ENCODE assay signal across 8 mouse cellular contexts in the genomic region with DNA sequence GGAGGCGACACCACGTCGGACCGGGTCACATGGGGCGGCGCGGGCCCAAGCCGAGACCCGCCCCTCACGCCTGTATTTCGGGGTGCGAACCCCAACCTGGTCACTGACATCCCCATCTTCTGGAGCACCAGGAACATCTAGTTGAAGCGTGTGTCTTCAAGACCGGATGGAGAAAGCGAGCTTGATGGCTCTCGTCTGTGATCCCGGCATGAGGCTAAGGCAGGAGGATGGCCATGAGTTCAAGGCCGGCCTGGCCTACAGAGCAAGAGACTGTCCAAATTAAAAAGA. TPM values are rescaled to one million over a fixed set of nuclear protein-coding genes. Genes with fewer than 3 reads are reported as not detected.
A peak's percentile ranks its signal among the peaks of the same experiment; 100 is the strongest.
DNase-seq lines count a peak whose midpoint lies in the region; ATAC-seq and TF ChIP-seq lines count a peak whose summit lies in the region.

No protein-coding gene starts in this region.

- H3K36me3 ChIP-seq in G1E (replicated peaks): peaks cover 13% of the 10 kb centered on the region
- H3K36me3 ChIP-seq in embryonic facial prominence, embryonic 14.5 days (ENCODE audit: control insufficient read depth, insufficient read depth, low read length): no peaks in the 10 kb centered on the region
- H3K36me3 ChIP-seq in limb, embryonic 12.5 days: no peaks in the 10 kb centered on the region
- no peaks in the 10 kb centered on the region for H3K36me3 ChIP-seq in neural tube, embryonic 12.5 days

- ATAC-seq in G1E (ENCODE audit: extremely low read depth, insufficient number of reproducible peaks, low FRiP score, poor library complexity, severe bottlenecking): peak; percentile 64
- ATAC-seq in embryonic facial prominence, embryonic 14.5 days (ENCODE audit: low read depth): no peak
- no peak for ATAC-seq in limb, embryonic 12.5 days (ENCODE audit: insufficient number of reproducible peaks, insufficient read depth, low FRiP score, low TSS enrichment, low read depth)
- no peak for ATAC-seq in neural tube, embryonic 12.5 days (ENCODE audit: low FRiP score, low read depth)

- no peaks in the 10 kb centered on the region for H3K27me3 ChIP-seq in G1E (ENCODE audit: insufficient read depth, low read length)
- H3K27me3 ChIP-seq in embryonic facial prominence, embryonic 14.5 days (replicated peaks; ENCODE audit: control insufficient read depth, insufficient read depth, low read length): no peaks in the 10 kb centered on the region
- no peaks in the 10 kb centered on the region for H3K27me3 ChIP-seq in limb, embryonic 12.5 days
- H3K27me3 ChIP-seq in neural tube, embryonic 12.5 days (replicated peaks): no peaks in the 10 kb centered on the region

- peak overlapping the region; percentile 99 for H3K9ac ChIP-seq in embryonic facial prominence, embryonic 14.5 days (ENCODE audit: low read depth, low read length)
- H3K9ac ChIP-seq in limb, embryonic 12.5 days (replicated peaks): peak overlapping the region; percentile 99
- peak overlapping the region; percentile 96 for H3K9ac ChIP-seq in neural tube, embryonic 12.5 days

- peaks cover 62% of the 10 kb centered on the region for H3K4me1 ChIP-seq in G1E (ENCODE audit: insufficient read depth, low read depth, low read length)
- H3K4me1 ChIP-seq in embryonic facial prominence, embryonic 14.5 days (ENCODE audit: control insufficient read depth, insufficient read depth, low read length): peaks cover 37% of the 10 kb centered on the region
- peaks cover 26% of the 10 kb centered on the region for H3K4me1 ChIP-seq in limb, embryonic 12.5 days (replicated peaks)
- peaks cover 19% of the 10 kb centered on the region for H3K4me1 ChIP-seq in neural tube, embryonic 12.5 days

- TF ChIP-seq CTCF in layer of hippocampus, adult 2 months (conservative IDR thresholded peaks at IDR 0.05): no peak
- TF ChIP-seq CTCF in G1E (IDR thresholded peaks at IDR 0.05; ENCODE audit: low read depth, low read length): no peak

- H3K27ac ChIP-seq in layer of hippocampus, adult 2 months: peak overlapping the region; percentile 96
- H3K27ac ChIP-seq in embryonic facial prominence, embryonic 14.5 days (replicated peaks; ENCODE audit: low read depth, low read length): peak overlapping the region; percentile 95
- peak overlapping the region; percentile 96 for H3K27ac ChIP-seq in limb, embryonic 12.5 days
- H3K27ac ChIP-seq in neural tube, embryonic 12.5 days: peak overlapping the region; percentile 90; the same call in 1 of the 2 replicates

- no peak for DNase-seq in layer of hippocampus, adult 2 months (ENCODE audit: low spot score in 2 of 2)
- DNase-seq in layer of hippocampus, postnatal 25 days (ENCODE audit: extremely low spot score in 1 of 2, low spot score in 1 of 2): no peak
- DNase-seq in G1E (ENCODE audit: low spot score) (no peak), adipocyte (ENCODE audit: low spot score) (no peak)
- DNase-seq in embryonic facial prominence, embryonic 14.5 days (ENCODE audit: low spot score): no peak
- DNase-seq in right cerebral cortex, postnatal 4 days: no peak

- 14% methylated on average over 18 of the region's 18 CpGs for WGBS in embryonic facial prominence, embryonic 14.5 days
- 21% methylated on average over 18 of the region's 18 CpGs for WGBS in limb, embryonic 12.5 days
- 20% methylated on average over 18 of the region's 18 CpGs for WGBS in neural tube, embryonic 12.5 days

- peak overlapping the region; percentile 93 for H3K4me2 ChIP-seq in embryonic facial prominence, embryonic 14.5 days (ENCODE audit: low read depth, low read length)
- peak overlapping the region; percentile 82 for H3K4me2 ChIP-seq in limb, embryonic 12.5 days
- H3K4me2 ChIP-seq in neural tube, embryonic 12.5 days (replicated peaks): peak overlapping the region; percentile 84

- no peaks in the 10 kb centered on the region for H3K9me3 ChIP-seq in G1E (replicated peaks)
- no peaks in the 10 kb centered on the region for H3K9me3 ChIP-seq in embryonic facial prominence, embryonic 14.5 days (ENCODE audit: control insufficient read depth, low read length)
- no peaks in the 10 kb centered on the region for H3K9me3 ChIP-seq in limb, embryonic 12.5 days
- H3K9me3 ChIP-seq in neural tube, embryonic 12.5 days: no peaks in the 10 kb centered on the region

- peak overlapping the region; percentile 78 for H3K4me3 ChIP-seq in layer of hippocampus, adult 2 months
- peak overlapping the region; percentile 96 for H3K4me3 ChIP-seq in G1E (ENCODE audit: low read depth, low read length)
- peak overlapping the region; percentile 92 for H3K4me3 ChIP-seq in embryonic facial prominence, embryonic 14.5 days (ENCODE audit: low read depth, low read length)
- H3K4me3 ChIP-seq in limb, embryonic 12.5 days (replicated peaks): peak overlapping the region; percentile 92
- H3K4me3 ChIP-seq in neural tube, embryonic 12.5 days: peak overlapping the region; percentile 75

RNA-seq across cellular contexts. Expression of gene Fbxw4, which starts 0.3 kb away (rescaled TPM):
- total RNA-seq in layer of hippocampus, adult 2 months (2021): 10 to 100 TPM; 35.4 to 38.7 TPM
- total RNA-seq in layer of hippocampus, postnatal 25 days (2021): 10 to 100 TPM; 34.2 to 36.9 TPM
- total RNA-seq in G1E (2014; fragmentation: Nextera tagmentation) (59.8 and 104 TPM in 2 replicates), G1E (2017) (9.4 and 9.9 TPM in 2 replicates)
- 49.8 and 52.2 TPM in 2 replicates for polyA plus RNA-seq in G1E (2012)
- 6.1 and 6.9 TPM in 2 replicates for polyA plus RNA-seq in embryonic facial prominence, embryonic 14.5 days (2014; fragmentation: Nextera tagmentation; extraction: Ambion mirVana)
- 6.8 and 7.2 TPM in 2 replicates for polyA plus RNA-seq in limb, embryonic 12.5 days (2016; fragmentation: Nextera tagmentation; extraction: Ambion mirVana)
- polyA plus RNA-seq in neural tube, embryonic 12.5 days (2016; fragmentation: Nextera tagmentation; extraction: Ambion mirVana): 5.4 and 5.9 TPM in 2 replicates
